Mouse (Mus musculus): ENCODE data around the gene Gm20517. TPM values are rescaled to one million over a fixed set of nuclear protein-coding genes. Genes with fewer than 3 reads are reported as not detected.

Gm20517 gene
- polyA plus RNA-seq, 1 experiment from 2014 or later = 2.3 TPM

DNA sequence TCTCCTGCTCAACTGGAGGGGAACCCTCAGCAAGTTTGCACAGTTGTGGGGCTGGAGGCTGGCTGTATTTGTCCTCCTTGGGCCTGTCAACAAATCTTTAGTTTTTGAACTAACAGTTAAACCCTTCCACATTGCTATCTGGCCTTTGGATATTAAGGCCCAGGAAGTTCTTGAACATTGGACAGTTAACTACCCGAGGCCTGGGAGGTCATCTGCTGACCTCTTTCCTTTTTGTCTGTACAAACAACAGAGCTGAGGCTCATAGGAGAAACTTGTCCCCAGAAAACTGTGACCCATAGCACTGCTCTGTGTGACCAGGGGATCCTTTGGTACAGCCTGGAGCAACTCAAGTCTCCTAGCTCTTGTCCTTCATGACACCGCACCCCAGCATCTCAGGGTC is 87.7 kb downstream of the Gm20517 start:
- 80% methylated on average over 2 of the region's 2 CpGs for WGBS
- Histone ChIP-seq H3K27me3 (peaks cover 24% of the 10 kb centered on the region), H3K9ac (replicated peaks) (no peak overlapping the region), H3K36me3 (peaks cover 61% of the 10 kb centered on the region), H3K4me1 (replicated peaks) (peaks cover 16% of the 10 kb centered on the region), H3K27ac (no peak overlapping the region), H3K4me2 (no peak overlapping the region), H3K9me3 (no peaks in the 10 kb centered on the region), H3K4me3 (replicated peaks) (no peak overlapping the region)
- ATAC-seq (ENCODE audit: insufficient number of reproducible peaks, insufficient read depth, low FRiP score, low TSS enrichment, low read depth) = no peak

GRCm38 (mm10) chr17:47701793-47702192 is 90.4 kb downstream of the Gm20517 start:
- peaks cover 61% of the 10 kb centered on the region for H3K36me3 ChIP-seq
- no peak overlapping the region for H3K27ac ChIP-seq
- peaks cover 7% of the 10 kb centered on the region; the same call in 1 of the 2 replicates for H3K4me1 ChIP-seq (replicated peaks)
- H3K4me3 ChIP-seq (replicated peaks) = no peak overlapping the region
- no peak overlapping the region for H3K4me2 ChIP-seq
- no peak for ATAC-seq (ENCODE audit: insufficient number of reproducible peaks, insufficient read depth, low FRiP score, low TSS enrichment, low read depth)
- H3K9me3 ChIP-seq = no peaks in the 10 kb centered on the region
- 78% methylated on average over 9 of the region's 9 CpGs for WGBS
- peaks cover 30% of the 10 kb centered on the region for H3K27me3 ChIP-seq
- H3K9ac ChIP-seq (replicated peaks) = no peak overlapping the region

GRCm38 (mm10) chr17:47702548-47703345 is 91.4 kb downstream of the Gm20517 start:
- Histone ChIP-seq H3K4me1 (replicated peaks) (peaks cover 7% of the 10 kb centered on the region; the same call in 1 of the 2 replicates), H3K27ac (no peak overlapping the region), H3K9me3 (no peaks in the 10 kb centered on the region), H3K4me3 (replicated peaks) (no peak overlapping the region), H3K9ac (replicated peaks) (no peak overlapping the region), H3K4me2 (0 out of 2 replicates have a peak overlapping the region, but pooled peaks have one; percentile 15), H3K27me3 (peaks cover 30% of the 10 kb centered on the region), H3K36me3 (peaks cover 61% of the 10 kb centered on the region)
- 28% methylated on average over 28 of the region's 28 CpGs for WGBS
- no peak for ATAC-seq (ENCODE audit: insufficient number of reproducible peaks, insufficient read depth, low FRiP score, low TSS enrichment, low read depth)

- Histone ChIP-seq H3K4me2 (peak overlapping the region; percentile 15; the same call in 1 of the 2 replicates), H3K9ac (replicated peaks) (no peak overlapping the region), H3K4me3 (replicated peaks) (no peak overlapping the region), H3K27me3 (peaks cover 30% of the 10 kb centered on the region), H3K36me3 (peaks cover 54% of the 10 kb centered on the region), H3K27ac (0 out of 2 replicates have a peak overlapping the region, but pooled peaks have one; percentile 7), H3K4me1 (replicated peaks) (peaks cover 7% of the 10 kb centered on the region; the same call in 1 of the 2 replicates), H3K9me3 (no peaks in the 10 kb centered on the region)
- WGBS = 19% methylated on average over 20 of the region's 20 CpGs
- no peak for ATAC-seq (ENCODE audit: insufficient number of reproducible peaks, insufficient read depth, low FRiP score, low TSS enrichment, low read depth)
Measured at GRCm38 (mm10) chr17:47703556-47703955, 92.2 kb downstream of the Gm20517 start.

DNA sequence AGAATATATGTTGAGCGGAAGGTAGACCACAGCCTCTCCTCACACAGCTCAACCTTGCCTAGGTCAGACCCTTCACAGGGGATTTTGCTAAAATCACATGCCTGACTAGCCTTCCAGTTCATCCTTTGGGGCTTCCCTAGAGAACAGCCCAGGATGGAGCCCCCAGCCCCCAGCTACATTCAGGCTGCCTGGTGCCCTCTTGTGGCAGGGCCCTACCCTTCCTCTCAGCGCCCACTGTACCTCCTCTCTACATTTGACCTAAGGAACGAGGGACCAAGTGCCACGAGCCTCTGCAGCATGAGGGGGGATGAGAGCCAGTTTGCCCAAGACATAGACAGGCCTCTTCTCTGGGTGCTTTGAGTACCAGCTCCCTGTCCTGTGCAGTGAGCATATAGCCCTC is 93.3 kb downstream of the Gm20517 start:
- Histone ChIP-seq H3K4me3 (replicated peaks) (no peak overlapping the region), H3K4me1 (replicated peaks) (peaks cover 7% of the 10 kb centered on the region; the same call in 1 of the 2 replicates), H3K27me3 (peaks cover 30% of the 10 kb centered on the region), H3K36me3 (peaks cover 42% of the 10 kb centered on the region), H3K9me3 (no peaks in the 10 kb centered on the region), H3K27ac (no peak overlapping the region), H3K9ac (replicated peaks) (no peak overlapping the region), H3K4me2 (no peak overlapping the region)
- ATAC-seq (ENCODE audit: insufficient number of reproducible peaks, insufficient read depth, low FRiP score, low TSS enrichment, low read depth) = no peak
- 78% methylated on average over 4 of the region's 4 CpGs for WGBS

DNA sequence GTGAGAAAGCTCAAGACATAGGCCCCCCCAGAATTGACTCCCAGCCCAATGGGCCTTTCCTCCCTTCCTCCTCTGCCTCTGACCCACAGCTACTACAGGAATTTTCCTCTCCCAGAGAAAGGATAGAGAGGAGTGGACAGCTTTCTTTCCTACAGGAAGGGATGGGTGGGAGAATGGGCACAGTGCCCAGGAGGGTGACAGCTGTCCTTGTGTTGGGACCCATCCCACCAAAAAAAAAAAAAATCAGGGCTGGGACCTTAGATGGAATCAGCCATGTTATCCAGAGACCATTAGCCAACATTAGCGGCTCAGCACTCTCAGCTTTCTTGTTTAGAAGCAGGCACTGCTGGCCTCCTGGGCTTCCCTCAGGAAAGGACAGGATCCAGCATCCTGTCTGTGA is 94.8 kb downstream of the Gm20517 start:
- Histone ChIP-seq H3K9ac (replicated peaks) (no peak overlapping the region), H3K4me1 (replicated peaks) (peaks cover 7% of the 10 kb centered on the region; the same call in 1 of the 2 replicates), H3K36me3 (peaks cover 27% of the 10 kb centered on the region), H3K9me3 (no peaks in the 10 kb centered on the region), H3K27ac (no peak overlapping the region), H3K4me2 (no peak overlapping the region), H3K4me3 (replicated peaks) (no peak overlapping the region), H3K27me3 (peaks cover 30% of the 10 kb centered on the region)
- 75% methylated on average over 1 of the region's 1 CpGs for WGBS
- no peak for ATAC-seq (ENCODE audit: insufficient number of reproducible peaks, insufficient read depth, low FRiP score, low TSS enrichment, low read depth)

DNA sequence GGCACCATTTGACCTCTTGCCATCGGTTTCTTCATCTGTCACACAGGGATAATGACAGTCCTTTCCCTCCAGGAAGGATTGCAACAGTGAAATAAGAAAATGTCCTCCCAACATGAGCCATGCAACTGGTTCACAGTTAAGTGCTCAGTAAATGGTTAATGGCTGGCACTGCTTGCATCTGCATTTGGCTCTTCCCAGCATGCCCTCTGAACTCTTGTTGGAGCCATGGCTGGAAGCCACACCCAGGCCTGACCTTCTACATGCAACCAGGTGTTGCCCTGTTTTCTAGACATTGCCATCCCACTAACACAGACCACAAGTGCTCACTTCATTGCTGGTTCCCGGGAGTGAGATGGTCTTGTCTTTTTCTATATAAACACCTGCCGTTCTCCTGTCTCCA is 96.6 kb downstream of the Gm20517 start:
- Histone ChIP-seq H3K4me3 (replicated peaks) (no peak overlapping the region), H3K4me2 (no peak overlapping the region), H3K9me3 (no peaks in the 10 kb centered on the region), H3K27me3 (peaks cover 16% of the 10 kb centered on the region), H3K4me1 (replicated peaks) (peaks cover 6% of the 10 kb centered on the region; the same call in 1 of the 2 replicates), H3K9ac (replicated peaks) (no peak overlapping the region), H3K27ac (no peak overlapping the region), H3K36me3 (peaks cover 10% of the 10 kb centered on the region)
- ATAC-seq (ENCODE audit: insufficient number of reproducible peaks, insufficient read depth, low FRiP score, low TSS enrichment, low read depth) = no peak
- 84% methylated on average over 3 of the region's 3 CpGs for WGBS

DNA sequence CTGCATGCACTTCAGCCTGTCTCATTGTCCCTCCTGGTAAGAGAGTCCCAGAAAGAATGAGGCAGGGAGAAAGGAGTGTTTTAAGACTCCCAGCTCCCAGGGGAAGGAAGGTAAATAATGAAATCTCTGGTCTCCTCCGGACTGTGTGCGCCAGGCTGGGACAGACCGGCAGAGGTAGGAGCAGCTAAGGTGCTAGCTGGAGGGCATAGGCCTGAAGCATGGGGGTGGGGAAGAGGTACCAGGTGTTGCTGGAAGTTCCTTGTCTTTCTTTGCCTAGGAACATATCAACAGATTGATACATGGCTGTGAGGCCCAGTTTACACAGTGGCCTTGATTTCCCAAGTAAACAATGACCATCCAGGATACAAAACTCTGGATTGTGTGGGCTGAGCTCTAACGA is 97.6 kb downstream of the Gm20517 start:
- Histone ChIP-seq H3K9ac (replicated peaks) (0 out of 2 replicates have a peak overlapping the region, but pooled peaks have one; percentile 23), H3K27ac (no peak overlapping the region), H3K4me3 (replicated peaks) (no peak overlapping the region), H3K4me2 (no peak overlapping the region), H3K9me3 (no peaks in the 10 kb centered on the region), H3K36me3 (no peaks in the 10 kb centered on the region), H3K27me3 (peaks cover 6% of the 10 kb centered on the region), H3K4me1 (replicated peaks) (0 out of 2 replicates have a peak, but pooled peaks cover 2% of the 10 kb centered on the region)
- 86% methylated on average over 4 of the region's 4 CpGs for WGBS
- no peak for ATAC-seq (ENCODE audit: insufficient number of reproducible peaks, insufficient read depth, low FRiP score, low TSS enrichment, low read depth)

DNA sequence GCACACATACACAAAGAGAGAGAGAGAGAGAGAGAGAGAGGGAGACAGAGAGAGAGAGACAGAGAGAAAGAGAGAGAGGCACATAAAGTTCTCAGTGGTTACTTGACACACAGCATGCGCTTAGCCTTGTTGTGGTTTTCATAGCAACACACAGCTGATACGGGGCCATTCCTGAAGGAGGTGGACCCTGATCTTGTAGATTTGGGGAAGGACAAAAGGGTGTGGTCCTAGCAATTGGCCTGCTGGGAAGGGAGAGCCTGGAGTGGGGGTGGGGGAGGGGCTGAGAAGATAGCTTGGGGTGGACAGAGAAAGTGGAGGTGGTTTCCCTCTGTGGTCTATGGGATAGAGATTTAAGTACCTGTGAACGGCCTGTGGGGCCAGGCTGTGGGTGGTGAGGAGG is 98.6 kb downstream of the Gm20517 start:
- ATAC-seq (ENCODE audit: insufficient number of reproducible peaks, insufficient read depth, low FRiP score, low TSS enrichment, low read depth) = no peak
- no peak overlapping the region for H3K4me2 ChIP-seq
- no peak overlapping the region for H3K27ac ChIP-seq
- 57% methylated on average over 3 of the region's 3 CpGs for WGBS
- H3K9me3 ChIP-seq = no peaks in the 10 kb centered on the region
- H3K4me1 ChIP-seq (replicated peaks) = 0 out of 2 replicates have a peak, but pooled peaks cover 2% of the 10 kb centered on the region
- no peaks in the 10 kb centered on the region for H3K36me3 ChIP-seq
- H3K4me3 ChIP-seq (replicated peaks) = no peak overlapping the region
- H3K27me3 ChIP-seq = no peaks in the 10 kb centered on the region
- H3K9ac ChIP-seq (replicated peaks) = no peak overlapping the region

- Histone ChIP-seq H3K27me3 (no peaks in the 10 kb centered on the region; the same call in 1 of the 2 replicates), H3K4me3 (replicated peaks) (no peak overlapping the region), H3K9me3 (no peaks in the 10 kb centered on the region), H3K9ac (replicated peaks) (no peak overlapping the region), H3K4me2 (no peak overlapping the region), H3K27ac (no peak overlapping the region), H3K4me1 (replicated peaks) (0 out of 2 replicates have a peak, but pooled peaks cover 2% of the 10 kb centered on the region), H3K36me3 (no peaks in the 10 kb centered on the region)
- ATAC-seq (ENCODE audit: insufficient number of reproducible peaks, insufficient read depth, low FRiP score, low TSS enrichment, low read depth) = no peak
- 64% methylated on average over 6 of the region's 6 CpGs for WGBS
Measured at GRCm38 (mm10) chr17:47711883-47712282, 100.5 kb downstream of the Gm20517 start.

- H3K4me2 ChIP-seq = no peak overlapping the region
- H3K9ac ChIP-seq (replicated peaks) = no peak overlapping the region
- no peak overlapping the region for H3K27ac ChIP-seq
- H3K9me3 ChIP-seq = no peaks in the 10 kb centered on the region
- H3K4me3 ChIP-seq (replicated peaks) = no peak overlapping the region
- WGBS = 67% methylated on average over 9 of the region's 22 CpGs
- ATAC-seq (ENCODE audit: insufficient number of reproducible peaks, insufficient read depth, low FRiP score, low TSS enrichment, low read depth) = no peak
- H3K36me3 ChIP-seq = no peaks in the 10 kb centered on the region
- H3K4me1 ChIP-seq (replicated peaks) = 0 out of 2 replicates have a peak, but pooled peaks cover 2% of the 10 kb centered on the region
- H3K27me3 ChIP-seq = peaks cover under 1% of the 10 kb centered on the region; the same call in 1 of the 2 replicates
Measured at GRCm38 (mm10) chr17:47712889-47713571, 101.6 kb downstream of the Gm20517 start.

Measured in limb, embryonic 12.5 days (tissue).